Mouse (Mus musculus) stomach, postnatal 0 days (tissue): ENCODE results near the gene Hist1h2af.

Source experiments
- CTCF ChIP-seq: IDR thresholded peaks from 2 replicates; pipeline ENCODE4 v1.5.1; 2016; ENCODE audit warnings: antibody characterized with exemption, low read depth, mild to moderate bottlenecking, moderate library complexity
- EP300 ChIP-seq: optimal IDR thresholded peaks from 2 replicates; pipeline ENCODE3; 2016; ENCODE audit warnings: antibody characterized with exemption

DNA sequence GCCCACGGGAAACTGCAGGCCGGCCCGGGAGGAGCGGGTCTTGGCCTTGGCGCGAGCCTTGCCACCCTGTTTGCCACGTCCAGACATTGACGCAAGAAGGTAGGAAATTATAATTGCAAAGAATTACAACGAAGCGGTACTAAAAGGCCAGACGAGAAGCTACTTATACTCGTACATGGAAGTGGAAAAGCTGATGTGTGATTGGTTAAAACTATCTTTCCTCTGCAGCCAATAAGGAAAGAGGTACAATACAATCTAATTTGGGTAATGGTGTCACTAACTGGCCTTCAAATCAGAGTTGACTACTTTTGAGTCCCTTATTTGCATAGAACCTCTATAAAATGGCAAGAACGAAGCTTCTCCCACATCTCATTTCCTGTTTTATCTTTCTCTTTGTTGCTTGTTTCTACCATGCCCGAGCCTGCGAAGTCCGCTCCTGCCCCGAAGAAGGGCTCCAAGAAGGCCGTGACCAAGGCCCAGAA is 37.4 kb downstream of the Hist1h2af start, which contains the start of the genes Hist1h2ae and Hist1h2bg:
- TF ChIP-seq CTCF (0 out of 2 replicates have a peak, but pooled peaks have one; percentile 0), EP300 (no peak)
